Mouse (Mus musculus) gonadal fat pad, adult 2 months (tissue): ENCODE data around the gene Lrrc9. TPM values are rescaled to one million over a fixed set of nuclear protein-coding genes. Genes with fewer than 3 reads are reported as not detected.

Experiments
- polyA plus RNA-seq: library from polyadenylated mRNA; depleted of rRNA; stranded (reverse); fragments of >200 nt; gene quantifications from 2 replicates; pipeline ENCODE4 v1.2.3, GENCODE M21; 2012; rRNA removed

Lrrc9 gene
- polyA plus RNA-seq, 1 experiment = 2.9 TPM

Other genes starting within 250 kb of the Lrrc9 start
- 1.4 and 1.9 TPM in 2 replicates for gene Rtn1, start 32.8 kb upstream of the Lrrc9 start, polyA plus RNA-seq
- gene Pcnx4, start 94.5 kb downstream of the Lrrc9 start, polyA plus RNA-seq = 5.1 and 5.3 TPM in 2 replicates
- 0.15 TPM in 1 of 2 replicates, not detected in the other for gene Gm4756, start 207.8 kb downstream of the Lrrc9 start, polyA plus RNA-seq
- 70.8 and 83.7 TPM in 2 replicates for gene Dhrs7, start 223.0 kb downstream of the Lrrc9 start, polyA plus RNA-seq